ENCODE assay signal across 11 mouse cellular contexts in genomic region chr12:81055000-81055705, GRCm38 (mm10). TPM values are rescaled to one million over a fixed set of nuclear protein-coding genes. Genes with fewer than 3 reads are reported as not detected.
DNase-seq lines count a peak whose midpoint lies in the region; ATAC-seq lines count a peak whose summit lies in the region.
"Had no signal": no experiment of that assay in that cellular context is flagged by ENCODE, and none has a peak within 500 bp of the region (broad histone marks: within the 10 kb centered on the region; RNA-seq: fewer than 3 reads in every experiment).

No protein-coding gene starts in this region.

- 0 out of 2 replicates have a peak overlapping the region, but pooled peaks have one; percentile 3 for H3K27ac ChIP-seq in embryonic facial prominence, embryonic 10.5 days (replicated peaks)
- peak overlapping the region; percentile 64 for H3K27ac ChIP-seq in hindbrain, embryonic 12.5 days
- peak overlapping the region; percentile 55 for H3K27ac ChIP-seq in midbrain, embryonic 12.5 days (replicated peaks)
- H3K27ac ChIP-seq: liver, embryonic 12.5 days had no signal

- WGBS in embryonic facial prominence, embryonic 10.5 days: 73% methylated on average over 11 of the region's 11 CpGs
- 33% methylated on average over 11 of the region's 11 CpGs for WGBS in hindbrain, embryonic 12.5 days
- 49% methylated on average over 11 of the region's 11 CpGs for whole genome bisulfite sequencing in midbrain, embryonic 12.5 days

- no peaks in the 10 kb centered on the region for H3K36me3 ChIP-seq in embryonic facial prominence, embryonic 10.5 days (replicated peaks)
- no peaks in the 10 kb centered on the region for H3K36me3 ChIP-seq in hindbrain, embryonic 12.5 days
- H3K36me3 ChIP-seq in midbrain, embryonic 12.5 days: no peaks in the 10 kb centered on the region
- H3K36me3 ChIP-seq: liver, embryonic 12.5 days had no signal

- H3K9me3 ChIP-seq in embryonic facial prominence, embryonic 10.5 days: no peaks in the 10 kb centered on the region
- no peaks in the 10 kb centered on the region for H3K9me3 ChIP-seq in hindbrain, embryonic 12.5 days (replicated peaks)
- no peaks in the 10 kb centered on the region for H3K9me3 ChIP-seq in midbrain, embryonic 12.5 days
- H3K9me3 ChIP-seq: liver, embryonic 12.5 days had no signal

- H3K27me3 ChIP-seq in embryonic facial prominence, embryonic 10.5 days (replicated peaks; ENCODE audit: low read depth, poor library complexity, severe bottlenecking): no peaks in the 10 kb centered on the region
- no peaks in the 10 kb centered on the region for H3K27me3 ChIP-seq in hindbrain, embryonic 12.5 days
- no peaks in the 10 kb centered on the region for H3K27me3 ChIP-seq in midbrain, embryonic 12.5 days
- H3K27me3 ChIP-seq: liver, embryonic 12.5 days had no signal

- H3K4me1 ChIP-seq in embryonic facial prominence, embryonic 10.5 days: peaks cover 47% of the 10 kb centered on the region
- peaks cover 13% of the 10 kb centered on the region for H3K4me1 ChIP-seq in hindbrain, embryonic 12.5 days
- peaks cover 12% of the 10 kb centered on the region for H3K4me1 ChIP-seq in midbrain, embryonic 12.5 days
- H3K4me1 ChIP-seq: liver, embryonic 12.5 days had no signal

- peak; percentile 18 for DNase-seq in embryo, embryonic 10.5 days (ENCODE audit: low spot score)
- no peak for DNase-seq in embryo, embryonic 9.5 days (ENCODE audit: extremely low spot score)
- no peak for DNase-seq in embryonic facial prominence, embryonic 10.5 days (ENCODE audit: low spot score)
- no peak for DNase-seq in lung, postnatal 25 days (ENCODE audit: low spot score)
- no peak for DNase-seq in thymus, postnatal 0 days (ENCODE audit: low spot score)
- DNase-seq in right cerebral cortex, postnatal 36 days (ENCODE audit: low spot score in 2 of 2): no peak
- DNase-seq: lung, postnatal 36 days had no signal

- ATAC-seq in hindbrain, embryonic 12.5 days (ENCODE audit: low FRiP score): peak; percentile 91
- peak; percentile 81 for ATAC-seq in midbrain, embryonic 12.5 days (ENCODE audit: low FRiP score, low read depth)
- ATAC-seq: liver, embryonic 12.5 days had no signal

- H3K4me2 ChIP-seq in hindbrain, embryonic 12.5 days (replicated peaks): no peak overlapping the region
- H3K4me2 ChIP-seq in midbrain, embryonic 12.5 days (replicated peaks): no peak overlapping the region
- H3K4me2 ChIP-seq: heart, embryonic 11.5 days; liver, embryonic 12.5 days had no signal

- H3K9ac ChIP-seq in hindbrain, embryonic 12.5 days: no peak overlapping the region
- H3K9ac ChIP-seq in midbrain, embryonic 12.5 days (replicated peaks): no peak overlapping the region
- H3K9ac ChIP-seq: liver, embryonic 12.5 days had no signal

- no peak overlapping the region for H3K4me3 ChIP-seq in embryonic facial prominence, embryonic 10.5 days
- H3K4me3 ChIP-seq in hindbrain, embryonic 12.5 days: no peak overlapping the region
- no peak overlapping the region for H3K4me3 ChIP-seq in midbrain, embryonic 12.5 days
- H3K4me3 ChIP-seq: liver, embryonic 12.5 days had no signal

RNA-seq across cellular contexts. Expression of gene Smoc1, which starts 28.5 kb away (rescaled TPM):
- 25.1 and 27.1 TPM in 2 replicates for polyA plus RNA-seq in embryonic facial prominence, embryonic 10.5 days (2016; fragmentation: Nextera tagmentation; extraction: Ambion mirVana)
- 19.4 and 22.6 TPM in 2 replicates for polyA plus RNA-seq in hindbrain, embryonic 12.5 days (2016; fragmentation: Nextera tagmentation; extraction: Ambion mirVana)
- polyA plus RNA-seq in midbrain, embryonic 12.5 days (2016; fragmentation: Nextera tagmentation; extraction: Ambion mirVana): 21.4 and 32.0 TPM in 2 replicates
- polyA plus RNA-seq in thymus, postnatal 0 days (2015; fragmentation: Nextera tagmentation; extraction: Ambion mirVana): 4.2 and 5.2 TPM in 2 replicates

Comparison
In these comparisons a context has a peak if more than half of its experiments do, and no peak if none do; other contexts are left out.
1. H3K27ac ChIP-seq: peak in every context shown above with its lines; median percentile 64 in hindbrain, embryonic 12.5 days; 55 in midbrain, embryonic 12.5 days; 3 in embryonic facial prominence, embryonic 10.5 days.